Mouse (Mus musculus): ENCODE data around the gene Rhof. TPM values are rescaled to one million over a fixed set of nuclear protein-coding genes. Genes with fewer than 3 reads are reported as not detected.
A peak's percentile ranks its signal among the peaks of the same experiment; 100 is the strongest.

Rhof gene
- polyA plus RNA-seq (2015; fragmentation: Nextera tagmentation; extraction: Ambion mirVana) = 3.2 and 3.3 TPM in 2 replicates

GRCm38 (mm10) chr5:123132308-123133071 lies at the start of gene Rhof:
Gene Rhof (minus strand): TSS chr5:123132692.
- no peaks in the 10 kb centered on the region for H3K9me3 ChIP-seq (replicated peaks; ENCODE audit: low read length)
- peak within 1 kb of the TSS; percentile 85 for H3K4me2 ChIP-seq (ENCODE audit: low read length)
- H3K9ac ChIP-seq (ENCODE audit: low read depth, low read length) = peak within 1 kb of the TSS; percentile 56
- TF ChIP-seq CTCF (IDR thresholded peaks at IDR 0.05; ENCODE audit: low read depth) = peak; percentile 90
- H3K27ac ChIP-seq = peak within 1 kb of the TSS; percentile 80
- H3K4me3 ChIP-seq (replicated peaks; ENCODE audit: low read depth, low read length) = peak within 1 kb of the TSS; percentile 39
- H3K36me3 ChIP-seq (ENCODE audit: insufficient read depth, low read length) = no peaks in the 10 kb centered on the region
- H3K27me3 ChIP-seq (ENCODE audit: insufficient read depth, low read length) = no peaks in the 10 kb centered on the region
- WGBS = 3% methylated on average over 44 of the region's 44 CpGs
- H3K4me1 ChIP-seq (replicated peaks; ENCODE audit: insufficient read depth, low read length) = peaks cover 51% of the 10 kb centered on the region
- DNase-seq (ENCODE audit: low spot score) (peak; percentile 83), ATAC-seq (replicated peaks; ENCODE audit: low FRiP score, low read depth) (peak; percentile 52)

DNA sequence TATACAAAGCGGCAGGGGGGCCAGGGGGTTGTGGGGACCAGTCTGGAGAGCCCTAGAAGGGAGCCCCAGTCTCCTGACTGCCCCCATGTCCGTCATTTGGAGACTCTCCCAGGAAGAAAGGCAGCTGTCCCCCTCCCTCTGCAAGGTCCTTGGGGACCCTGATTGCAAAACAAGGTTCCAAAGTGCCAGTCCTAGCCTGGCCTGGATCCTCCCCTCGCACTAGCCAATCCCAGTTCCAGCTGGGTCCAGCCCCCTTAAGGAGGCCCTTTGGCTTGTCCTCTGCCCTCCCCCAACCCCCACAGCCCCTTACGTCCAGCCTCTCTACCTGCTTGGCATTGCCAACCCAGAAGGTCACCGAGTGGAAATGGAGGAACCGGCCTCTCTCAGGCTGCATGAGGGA lies 49.0 kb upstream of the Rhof start:
- 73% methylated on average over 6 of the region's 6 CpGs for whole genome bisulfite sequencing
- Histone ChIP-seq H3K9ac (ENCODE audit: low read depth, low read length) (no peak overlapping the region), H3K4me3 (replicated peaks; ENCODE audit: low read depth, low read length) (no peak overlapping the region), H3K36me3 (ENCODE audit: insufficient read depth, low read length) (no peaks in the 10 kb centered on the region), H3K9me3 (replicated peaks; ENCODE audit: low read length) (no peaks in the 10 kb centered on the region), H3K27ac (no peak overlapping the region), H3K4me2 (ENCODE audit: low read length) (no peak overlapping the region), H3K27me3 (ENCODE audit: insufficient read depth, low read length) (no peaks in the 10 kb centered on the region), H3K4me1 (replicated peaks; ENCODE audit: insufficient read depth, low read length) (no peaks in the 10 kb centered on the region)
- DNase-seq (ENCODE audit: low spot score) (no peak), ATAC-seq (replicated peaks; ENCODE audit: low FRiP score, low read depth) (peak; percentile 61)
- TF ChIP-seq CTCF (IDR thresholded peaks at IDR 0.05; ENCODE audit: low read depth) = no peak

DNA sequence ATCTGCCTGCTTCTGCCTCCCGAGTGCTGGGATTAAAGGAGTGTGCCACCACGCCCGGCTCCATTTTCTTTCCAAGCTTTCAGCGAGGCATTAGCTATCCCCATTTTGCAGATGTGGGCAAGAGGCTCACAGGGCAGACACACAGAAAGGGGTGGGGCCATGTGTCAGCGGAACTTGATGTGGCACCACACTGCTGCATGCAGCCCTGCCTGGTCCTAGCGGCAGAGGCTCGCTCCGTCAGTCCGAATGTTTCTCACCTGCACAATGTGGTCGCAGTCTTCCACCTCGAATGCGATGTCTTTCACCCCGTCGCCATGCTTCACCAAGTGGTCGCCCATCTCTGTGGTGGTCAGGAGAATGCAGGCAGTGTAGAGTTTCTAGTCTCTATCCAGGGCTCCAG lies 47.9 kb upstream of the Rhof start:
- ATAC-seq (replicated peaks; ENCODE audit: low FRiP score, low read depth) = no peak
- 90% methylated on average over 15 of the region's 15 CpGs for WGBS

DNA sequence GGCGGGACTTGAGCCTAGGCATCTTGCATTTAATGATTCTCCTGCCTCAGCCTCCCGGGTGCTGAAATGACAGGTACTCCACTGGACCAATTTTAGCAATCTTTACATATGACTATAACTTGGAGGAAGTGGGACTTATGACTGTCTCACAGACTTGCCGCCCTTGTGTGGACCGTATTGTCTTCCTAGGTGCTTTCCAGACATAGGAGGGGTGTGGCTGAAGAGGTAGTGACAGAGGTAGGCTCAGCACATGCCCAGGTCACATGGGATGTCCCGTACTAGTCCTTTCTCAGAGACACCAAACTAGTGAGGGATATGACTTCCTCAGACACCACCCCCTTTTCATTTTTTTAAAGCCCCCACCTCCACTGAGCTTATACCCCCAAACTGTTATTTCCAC lies 46.3 kb upstream of the Rhof start:
- 90% methylated on average over 5 of the region's 5 CpGs for WGBS

More for the DNA sequence above, 47.9 kb upstream of the Rhof start:
- Histone ChIP-seq H3K9ac (ENCODE audit: low read depth, low read length) (no peak overlapping the region), H3K4me1 (replicated peaks; ENCODE audit: insufficient read depth, low read length) (no peaks in the 10 kb centered on the region), H3K4me3 (replicated peaks; ENCODE audit: low read depth, low read length) (no peak overlapping the region), H3K27ac (no peak overlapping the region), H3K27me3 (ENCODE audit: insufficient read depth, low read length) (no peaks in the 10 kb centered on the region), H3K9me3 (replicated peaks; ENCODE audit: low read length) (no peaks in the 10 kb centered on the region), H3K36me3 (ENCODE audit: insufficient read depth, low read length) (no peaks in the 10 kb centered on the region), H3K4me2 (ENCODE audit: low read length) (no peak overlapping the region)
- TF ChIP-seq CTCF (IDR thresholded peaks at IDR 0.05; ENCODE audit: low read depth) = no peak
- DNase-seq (ENCODE audit: low spot score) = no peak

DNA sequence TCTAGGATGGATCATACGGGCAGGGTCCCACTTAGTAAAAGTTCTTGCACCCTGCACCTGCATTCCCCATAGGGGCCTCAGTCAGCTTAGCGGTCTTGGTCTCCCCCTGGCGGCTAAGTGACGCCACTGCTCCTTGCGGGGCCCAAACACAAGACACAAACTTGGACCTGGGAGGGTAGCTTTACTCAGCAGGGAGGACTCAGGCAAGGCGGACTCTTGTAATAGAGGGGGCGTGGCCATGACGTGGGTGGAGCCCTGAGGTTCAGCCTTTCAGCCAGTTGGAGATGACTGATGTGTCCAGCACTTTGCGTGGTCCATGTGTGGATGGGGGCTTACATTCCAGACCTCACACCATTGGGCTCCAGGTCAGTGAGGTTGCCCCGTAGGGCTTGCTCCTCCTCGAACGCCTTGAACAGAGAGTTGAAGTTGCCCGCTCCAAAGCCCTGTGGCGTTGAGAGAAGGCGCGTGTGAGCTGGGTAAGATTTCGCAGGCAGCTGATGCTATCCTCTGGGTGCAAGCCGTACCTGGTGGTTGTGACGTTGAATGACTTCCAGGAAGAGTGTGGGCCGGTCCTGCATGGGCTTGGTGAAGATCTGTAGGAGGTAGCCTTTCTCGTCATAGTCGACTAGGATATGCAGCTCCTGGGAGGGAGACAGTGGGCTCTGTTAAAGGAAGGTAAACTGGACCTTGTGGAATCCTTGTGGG lies 39.3 kb upstream of the Rhof start:
- Histone ChIP-seq H3K36me3 (ENCODE audit: insufficient read depth, low read length) (0 out of 2 replicates have a peak, but pooled peaks cover 7% of the 10 kb centered on the region), H3K9ac (ENCODE audit: low read depth, low read length) (no peak overlapping the region), H3K27ac (no peak overlapping the region), H3K4me2 (ENCODE audit: low read length) (peak overlapping the region; percentile 57), H3K9me3 (replicated peaks; ENCODE audit: low read length) (no peaks in the 10 kb centered on the region), H3K27me3 (ENCODE audit: insufficient read depth, low read length) (no peaks in the 10 kb centered on the region), H3K4me3 (replicated peaks; ENCODE audit: low read depth, low read length) (peak overlapping the region; percentile 16; the same call in 1 of the 2 replicates), H3K4me1 (replicated peaks; ENCODE audit: insufficient read depth, low read length) (peaks cover 7% of the 10 kb centered on the region; the same call in 1 of the 2 replicates)
- ATAC-seq (replicated peaks; ENCODE audit: low FRiP score, low read depth) (peak; percentile 88), DNase-seq (ENCODE audit: low spot score) (peak; percentile 97)
- WGBS = 10% methylated on average over 22 of the region's 22 CpGs
- peak; percentile 100 for TF ChIP-seq CTCF (IDR thresholded peaks at IDR 0.05; ENCODE audit: low read depth)

More for the DNA sequence above, 46.3 kb upstream of the Rhof start:
- Histone ChIP-seq H3K4me1 (replicated peaks; ENCODE audit: insufficient read depth, low read length) (no peaks in the 10 kb centered on the region), H3K36me3 (ENCODE audit: insufficient read depth, low read length) (no peaks in the 10 kb centered on the region), H3K9me3 (replicated peaks; ENCODE audit: low read length) (no peaks in the 10 kb centered on the region), H3K4me2 (ENCODE audit: low read length) (no peak overlapping the region), H3K9ac (ENCODE audit: low read depth, low read length) (no peak overlapping the region), H3K27ac (no peak overlapping the region), H3K27me3 (ENCODE audit: insufficient read depth, low read length) (no peaks in the 10 kb centered on the region), H3K4me3 (replicated peaks; ENCODE audit: low read depth, low read length) (no peak overlapping the region)
- TF ChIP-seq CTCF (IDR thresholded peaks at IDR 0.05; ENCODE audit: low read depth) = no peak
- ATAC-seq (replicated peaks; ENCODE audit: low FRiP score, low read depth) (no peak), DNase-seq (ENCODE audit: low spot score) (no peak)

DNA sequence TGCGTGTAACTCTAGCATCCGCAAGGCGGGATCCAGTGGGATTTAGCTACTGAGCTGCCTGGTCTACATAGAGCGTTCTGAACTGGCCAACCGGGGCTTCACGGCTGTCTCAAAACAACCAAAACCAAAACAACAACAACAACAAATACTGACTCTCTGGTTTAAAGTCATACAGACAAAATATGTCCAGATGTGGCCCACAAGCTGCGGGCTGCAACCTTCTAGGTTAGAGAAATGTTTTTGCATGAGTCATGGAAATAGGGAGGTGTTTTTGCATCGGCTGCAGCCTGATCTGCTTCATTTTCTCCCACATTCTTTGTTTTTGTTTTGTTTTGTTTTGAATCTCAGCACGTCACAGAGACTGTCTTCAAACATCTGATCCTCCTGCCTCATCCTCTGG lies 37.9 kb upstream of the Rhof start:
- peaks cover 18% of the 10 kb centered on the region for H3K36me3 ChIP-seq (ENCODE audit: insufficient read depth, low read length)
- 57% methylated on average over 9 of the region's 9 CpGs for WGBS
- H3K9ac ChIP-seq (ENCODE audit: low read depth, low read length) = no peak overlapping the region
- H3K4me1 ChIP-seq (replicated peaks; ENCODE audit: insufficient read depth, low read length) = peaks cover 7% of the 10 kb centered on the region; the same call in 1 of the 2 replicates
- H3K27ac ChIP-seq = 0 out of 2 replicates have a peak overlapping the region, but pooled peaks have one; percentile 1
- DNase-seq (ENCODE audit: low spot score) = no peak
- no peaks in the 10 kb centered on the region for H3K27me3 ChIP-seq (ENCODE audit: insufficient read depth, low read length)
- no peak overlapping the region for H3K4me3 ChIP-seq (replicated peaks; ENCODE audit: low read depth, low read length)
- no peak for TF ChIP-seq CTCF (IDR thresholded peaks at IDR 0.05; ENCODE audit: low read depth)
- no peaks in the 10 kb centered on the region for H3K9me3 ChIP-seq (replicated peaks; ENCODE audit: low read length)
- ATAC-seq (replicated peaks; ENCODE audit: low FRiP score, low read depth) = no peak
- H3K4me2 ChIP-seq (ENCODE audit: low read length) = no peak overlapping the region
